Mouse (Mus musculus): Measurements from ENCODE around the gene Plcb3.
A peak's percentile ranks its signal among the peaks of the same experiment; 100 is the strongest.

Plcb3 gene

GRCm38 (mm10) chr19:6971644-6972043 lies 4.6 kb downstream of the Plcb3 start:
- DNase-seq (ENCODE audit: low read depth in 1 of 2, low spot score in 2 of 2) = no peak

- no peak for DNase-seq (ENCODE audit: low read depth in 1 of 2, low spot score in 2 of 2)
These were observed 5.7 kb downstream of the Plcb3 start for GRCm38 (mm10) chr19:6970460-6971085.

- peak in 1 of 2 experiments; percentile 57 for DNase-seq (ENCODE audit: low read depth in 1 of 2, low spot score in 2 of 2)
These were observed 6.4 kb downstream of the Plcb3 start for GRCm38 (mm10) chr19:6969665-6970381.

GRCm38 (mm10) chr19:6969291-6969664 lies 7.0 kb downstream of the Plcb3 start:
- DNase-seq (ENCODE audit: low read depth in 1 of 2, low spot score in 2 of 2) = no peak

GRCm38 (mm10) chr19:6968491-6969271 lies 7.6 kb downstream of the Plcb3 start:
- no peak for DNase-seq (ENCODE audit: low read depth in 1 of 2, low spot score in 2 of 2)

GRCm38 (mm10) chr19:6956461-6956860 lies 19.8 kb downstream of the Plcb3 start:
- DNase-seq (ENCODE audit: low read depth in 1 of 2, low spot score in 2 of 2) = no peak

- no peak for DNase-seq (ENCODE audit: low read depth in 1 of 2, low spot score in 2 of 2)
These were observed 20.8 kb downstream of the Plcb3 start for GRCm38 (mm10) chr19:6955424-6955823.

GRCm38 (mm10) chr19:6954046-6954445 lies 22.2 kb downstream of the Plcb3 start:
- no peak for DNase-seq (ENCODE audit: low read depth in 1 of 2, low spot score in 2 of 2)

GRCm38 (mm10) chr19:6952712-6953037 lies 23.6 kb downstream of the Plcb3 start:
- no peak for DNase-seq (ENCODE audit: low read depth in 1 of 2, low spot score in 2 of 2)

- no peak for DNase-seq (ENCODE audit: low read depth in 1 of 2, low spot score in 2 of 2)
These were observed 24.1 kb downstream of the Plcb3 start for GRCm38 (mm10) chr19:6951994-6952711.

- DNase-seq (ENCODE audit: low read depth in 1 of 2, low spot score in 2 of 2) = peak; percentile 75 to 77
These were observed 24.8 kb downstream of the Plcb3 start for GRCm38 (mm10) chr19:6951381-6951968.

- DNase-seq (ENCODE audit: low read depth in 1 of 2, low spot score in 2 of 2) = no peak
These were observed 25.6 kb downstream of the Plcb3 start for GRCm38 (mm10) chr19:6950613-6951153.

- no peak for DNase-seq (ENCODE audit: low read depth in 1 of 2, low spot score in 2 of 2)
These were observed 26.3 kb downstream of the Plcb3 start for GRCm38 (mm10) chr19:6949951-6950350.

- no peak for DNase-seq (ENCODE audit: low read depth in 1 of 2, low spot score in 2 of 2)
These were observed 26.7 kb downstream of the Plcb3 start for GRCm38 (mm10) chr19:6949532-6949931.

- no peak for DNase-seq (ENCODE audit: low read depth in 1 of 2, low spot score in 2 of 2)
These were observed 28.1 kb downstream of the Plcb3 start for GRCm38 (mm10) chr19:6948186-6948585.

GRCm38 (mm10) chr19:6947742-6948141 lies 28.5 kb downstream of the Plcb3 start:
- no peak for DNase-seq (ENCODE audit: low read depth in 1 of 2, low spot score in 2 of 2)

GRCm38 (mm10) chr19:6943709-6944108 lies 32.6 kb downstream of the Plcb3 start:
- DNase-seq (ENCODE audit: low read depth in 1 of 2, low spot score in 2 of 2) = no peak

- DNase-seq (ENCODE audit: low read depth in 1 of 2, low spot score in 2 of 2) = no peak
These were observed 33.5 kb downstream of the Plcb3 start for GRCm38 (mm10) chr19:6942764-6943163.

GRCm38 (mm10) chr19:6942249-6942691 lies 34.0 kb downstream of the Plcb3 start, which contains the start of gene Gpr137:
TSS of gene Gpr137 (minus strand) at chr19:6942480.
- DNase-seq (ENCODE audit: low read depth in 1 of 2, low spot score in 2 of 2) = peak; percentile 78 to 87

GRCm38 (mm10) chr19:6941372-6942248 lies 34.7 kb downstream of the Plcb3 start, which contains the start of gene Bad:
TSS of gene Bad (plus strand) at chr19:6941861.
- DNase-seq (ENCODE audit: low read depth in 1 of 2, low spot score in 2 of 2) = peak; percentile 79 to 92

Measured in monocyte, adult 2 months (primary cell).